Mouse (Mus musculus): Measurements from ENCODE around the gene Tgfbr3.

DNA sequence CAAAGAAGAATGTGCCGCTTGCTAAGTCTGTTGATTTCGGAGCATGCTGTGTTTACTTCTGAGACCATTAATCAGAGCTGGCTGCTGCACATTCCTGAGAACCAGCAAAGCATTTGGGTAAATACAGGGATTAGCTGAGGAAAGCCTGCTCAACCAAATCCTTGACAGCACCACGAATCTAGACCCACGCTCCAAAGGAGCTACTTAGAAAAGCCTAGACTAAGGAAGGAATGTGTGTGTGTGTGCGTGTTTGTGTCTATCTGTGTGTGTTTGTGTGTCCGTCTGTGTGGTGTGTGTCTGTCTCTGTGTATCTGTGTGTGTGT is 20.5 kb downstream of the Tgfbr3 start:
- TF ChIP-seq CTCF (IDR thresholded peaks at IDR 0.05; ENCODE audit: extremely low read depth, insufficient read length, insufficient replicate concordance, low read depth, low read length) (no peak), POLR2A (IDR thresholded peaks at IDR 0.05; ENCODE audit: low read depth, low read length) (no peak)

Measured in small intestine, adult 2 months (tissue).